Mouse (Mus musculus) retina, postnatal 7 days (tissue): ENCODE measurements at regions not wholly inside any gene's neighbourhood (a gene's known extent, or its start where the extent isn't known, plus 50 kb on each side); places are given as distances from the start of the nearest gene placed in this dataset.

Experiments
- DNase-seq: peaks from one replicate; pipeline ENCODE4 v3.0.0-alpha.2; 2012; ENCODE audit warnings: low read depth, low spot score

DNA sequence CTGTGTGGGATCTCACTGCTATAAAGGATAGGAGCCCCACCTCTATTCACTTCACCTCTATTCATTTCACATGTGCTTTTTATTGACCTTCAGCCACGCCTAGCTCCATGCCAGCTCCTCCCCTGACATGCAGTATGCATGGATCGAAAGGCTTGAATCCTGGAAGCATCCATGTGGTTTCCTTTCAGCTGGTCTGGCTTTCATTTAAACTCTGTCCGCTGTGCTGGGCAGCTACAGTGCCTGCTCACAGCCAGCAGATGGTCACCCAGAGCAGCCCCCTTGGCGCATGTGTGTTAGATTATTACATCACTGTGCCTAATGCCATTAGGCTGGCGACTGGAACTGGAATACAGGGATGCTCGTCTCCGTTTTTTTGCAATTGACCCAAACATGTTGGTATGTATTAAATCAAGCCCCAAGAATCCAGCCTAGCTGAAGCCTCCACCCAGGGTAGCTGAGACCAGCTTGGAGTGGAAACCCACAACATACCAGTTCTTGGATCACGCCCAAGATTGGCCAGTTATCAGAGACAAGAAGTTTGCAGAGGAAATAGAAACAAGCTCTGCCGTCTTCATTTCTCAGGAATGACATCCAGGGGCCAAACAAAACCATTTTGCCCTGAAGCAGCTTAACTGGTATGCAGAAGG, 113.2 kb downstream of the Inhbb start:
- no peak for DNase-seq

GRCm38 (mm10) chr1:119305315-119305976, 116.6 kb downstream of the Inhbb start:
- no peak for DNase-seq

DNA sequence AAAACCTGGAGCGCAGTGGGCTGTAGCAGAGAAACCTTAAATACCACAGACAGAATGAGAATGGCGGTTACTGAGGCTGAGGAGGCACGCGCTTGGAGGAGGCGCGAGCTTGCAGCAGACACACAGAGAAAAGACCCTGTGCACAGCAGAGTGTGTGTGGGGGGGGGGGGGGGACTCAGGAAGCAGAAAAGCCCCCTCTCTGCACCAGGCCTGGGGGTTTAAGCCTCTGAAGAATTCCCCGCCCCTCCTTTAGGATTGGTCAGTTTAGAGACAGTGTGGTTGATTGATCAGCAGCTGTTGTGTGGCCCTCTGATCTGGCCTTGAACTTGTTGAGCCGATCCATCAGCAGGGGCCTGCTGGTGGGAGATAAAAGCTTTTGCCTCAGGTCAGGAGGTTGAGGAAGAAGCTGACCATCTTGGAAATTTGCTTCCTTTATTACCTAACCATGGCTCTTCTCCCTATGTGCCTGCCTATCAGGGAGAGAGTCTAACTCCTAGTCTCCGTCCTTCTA, 117.5 kb downstream of the Inhbb start:
- DNase-seq: no peak

DNA sequence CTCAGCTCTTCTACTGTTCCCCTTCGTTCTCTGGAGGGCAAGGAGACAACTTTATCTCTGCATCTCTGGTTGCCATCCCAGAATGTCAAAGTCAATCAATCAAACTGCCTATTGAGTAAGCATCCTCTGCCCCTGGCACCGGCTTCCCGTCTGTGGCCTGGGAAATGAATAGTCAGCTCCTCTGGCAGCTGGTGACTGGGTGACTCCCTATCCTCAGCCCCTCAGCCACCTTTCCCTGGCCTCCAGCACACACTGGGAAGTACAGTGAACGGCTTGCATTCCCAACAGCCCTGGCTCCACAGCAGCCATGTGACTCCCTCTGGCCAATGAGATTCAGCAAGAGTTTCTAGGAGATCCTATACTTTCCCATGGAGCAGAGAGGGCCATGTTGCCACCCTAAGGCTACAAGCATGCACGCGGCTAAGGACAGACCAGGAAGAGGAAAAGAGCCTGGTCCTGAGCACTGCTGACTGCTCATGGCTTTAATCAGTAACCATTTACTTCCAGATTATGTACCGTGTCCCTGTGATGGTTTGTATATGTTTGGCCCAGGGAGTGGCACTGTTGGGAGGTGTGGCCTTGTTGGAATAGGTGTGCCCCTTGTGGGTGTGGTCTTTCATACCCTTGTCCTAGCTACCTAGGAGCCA, 119.6 kb downstream of the Inhbb start:
- DNase-seq: no peak

- DNase-seq: no peak
These were observed 120.1 kb downstream of the Inhbb start for GRCm38 (mm10) chr1:119301931-119302330.

- no peak for DNase-seq
These were observed 120.8 kb downstream of the Inhbb start for GRCm38 (mm10) chr1:119301258-119301657.

GRCm38 (mm10) chr1:119299842-119300752, 122.0 kb downstream of the Inhbb start:
- no peak for DNase-seq

DNA sequence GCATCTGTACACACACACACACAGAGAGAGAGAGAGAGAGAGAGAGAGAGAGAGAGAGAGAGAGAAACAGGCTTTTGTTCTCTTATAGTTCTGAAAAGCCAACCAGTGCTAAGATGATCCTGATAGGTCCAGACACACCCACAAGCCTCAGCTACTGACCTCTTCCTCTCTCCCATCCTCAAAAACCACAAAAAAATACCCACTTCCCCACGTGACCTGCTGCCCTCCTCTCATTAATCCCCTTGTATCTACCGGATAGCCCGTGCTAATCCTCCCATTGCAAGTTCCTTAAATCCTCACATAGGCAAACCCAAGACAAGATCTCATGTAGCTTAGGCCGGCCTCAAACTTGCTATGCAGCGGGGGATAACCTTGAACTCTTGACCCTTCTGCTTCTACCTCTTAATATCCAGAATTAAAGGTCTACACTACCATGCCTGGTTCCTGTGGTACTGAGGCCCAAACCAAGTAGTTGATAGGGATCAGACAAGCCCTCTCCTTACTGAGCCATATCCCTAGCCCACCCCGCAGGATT, 123.3 kb downstream of the Inhbb start:
- no peak for DNase-seq

DNA sequence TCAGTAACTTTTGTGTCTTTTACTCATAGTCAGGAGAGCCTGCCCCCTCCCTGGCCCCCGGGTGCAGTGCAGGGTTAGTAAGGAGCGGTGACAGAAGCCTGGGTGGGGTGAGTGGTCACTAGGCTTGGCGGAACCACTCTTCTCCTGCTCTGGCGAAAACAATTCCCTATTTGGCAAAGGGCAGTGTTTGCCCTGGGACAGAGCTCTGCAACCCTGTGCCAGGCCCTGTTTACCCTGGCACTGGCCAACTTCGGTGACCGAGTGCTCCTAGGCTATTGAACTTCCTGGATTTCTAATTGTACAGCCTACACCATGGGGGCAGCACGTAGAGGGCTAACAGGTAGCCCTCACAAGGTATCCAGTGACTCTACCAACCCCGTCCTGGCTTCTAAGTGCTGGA, 126.9 kb downstream of the Inhbb start:
- no peak for DNase-seq

GRCm38 (mm10) chr1:119293839-119294238, 128.2 kb downstream of the Inhbb start:
- no peak for DNase-seq

DNA sequence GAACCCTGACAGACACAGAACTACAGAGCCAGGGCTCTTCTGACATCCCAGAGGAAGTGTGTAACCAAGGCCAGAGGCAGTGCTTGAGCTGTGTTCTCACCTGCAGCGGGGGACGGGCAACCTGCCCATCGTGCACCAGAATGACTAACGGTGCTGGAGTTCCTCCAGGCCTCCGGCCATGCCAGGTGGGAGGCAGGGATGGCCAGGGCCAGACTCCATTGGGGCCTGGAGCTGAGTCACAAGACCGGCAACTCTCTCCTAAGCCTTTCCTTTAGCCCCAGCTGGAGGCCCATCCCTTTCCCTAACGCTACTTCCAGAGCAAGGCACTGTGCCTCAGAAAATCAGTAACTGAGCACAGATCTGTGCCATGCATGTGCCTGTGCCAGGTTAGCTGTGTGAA, 129.8 kb downstream of the Inhbb start:
- no peak for DNase-seq

DNA sequence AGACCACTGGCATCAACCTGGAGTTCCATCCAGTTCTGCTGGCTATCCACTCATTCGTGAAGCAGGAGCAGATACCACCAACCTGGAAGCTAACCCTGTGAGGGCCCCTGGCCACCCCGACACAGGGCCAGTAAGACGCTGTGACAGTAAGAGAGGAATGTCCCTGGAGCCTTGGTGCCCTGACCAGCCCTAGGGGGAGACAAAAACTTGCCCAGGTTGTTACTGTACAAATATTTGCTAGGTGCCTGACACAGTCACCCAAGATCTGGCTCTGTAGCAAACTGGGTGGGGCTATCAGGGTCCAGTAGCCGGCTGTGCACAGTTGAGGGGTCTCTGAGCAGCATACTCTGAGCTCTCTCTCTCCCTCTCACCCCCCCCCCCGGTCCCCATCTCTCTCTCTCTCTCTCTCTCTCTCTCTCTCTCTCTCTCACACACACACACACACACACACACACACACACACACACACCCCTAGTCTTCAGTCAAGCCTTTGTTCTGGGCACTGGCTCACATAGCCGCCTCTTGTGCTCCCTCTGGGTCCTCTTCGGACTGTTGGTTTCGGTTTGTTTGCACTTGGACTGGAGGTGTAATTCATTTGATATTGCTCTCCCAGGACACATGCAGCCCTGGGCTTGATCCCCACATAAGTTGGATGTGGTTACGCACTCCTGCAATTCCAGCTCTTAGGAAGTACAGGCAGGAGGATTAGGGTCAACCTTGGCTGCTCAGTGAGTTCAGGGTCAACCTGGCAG, 131.7 kb downstream of the Inhbb start:
- no peak for DNase-seq

GRCm38 (mm10) chr1:119289516-119290164, 132.4 kb downstream of the Inhbb start:
- no peak for DNase-seq

GRCm38 (mm10) chr1:119282416-119282815, 139.6 kb downstream of the Inhbb start:
- DNase-seq: no peak

DNA sequence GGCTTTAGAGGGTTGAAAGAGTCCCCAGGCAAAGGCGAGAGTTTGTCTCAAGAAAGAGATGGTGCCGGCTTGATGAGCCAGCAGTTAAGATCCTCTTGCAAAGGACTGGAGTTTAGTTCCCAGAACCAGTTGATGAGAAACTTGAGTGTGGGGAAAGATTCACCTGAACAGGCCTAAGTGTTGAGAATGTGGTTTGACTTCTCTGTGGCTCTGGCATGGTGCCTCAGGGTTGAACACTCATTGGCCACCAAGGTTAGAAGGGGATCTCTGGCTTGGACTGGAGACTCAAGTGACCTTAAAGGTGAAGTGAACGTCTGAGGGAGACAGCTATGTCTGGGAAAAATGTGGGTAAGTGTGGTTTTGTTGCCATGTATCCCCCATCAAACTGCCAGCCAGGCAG, 142.8 kb downstream of the Inhbb start:
- DNase-seq: no peak

DNA sequence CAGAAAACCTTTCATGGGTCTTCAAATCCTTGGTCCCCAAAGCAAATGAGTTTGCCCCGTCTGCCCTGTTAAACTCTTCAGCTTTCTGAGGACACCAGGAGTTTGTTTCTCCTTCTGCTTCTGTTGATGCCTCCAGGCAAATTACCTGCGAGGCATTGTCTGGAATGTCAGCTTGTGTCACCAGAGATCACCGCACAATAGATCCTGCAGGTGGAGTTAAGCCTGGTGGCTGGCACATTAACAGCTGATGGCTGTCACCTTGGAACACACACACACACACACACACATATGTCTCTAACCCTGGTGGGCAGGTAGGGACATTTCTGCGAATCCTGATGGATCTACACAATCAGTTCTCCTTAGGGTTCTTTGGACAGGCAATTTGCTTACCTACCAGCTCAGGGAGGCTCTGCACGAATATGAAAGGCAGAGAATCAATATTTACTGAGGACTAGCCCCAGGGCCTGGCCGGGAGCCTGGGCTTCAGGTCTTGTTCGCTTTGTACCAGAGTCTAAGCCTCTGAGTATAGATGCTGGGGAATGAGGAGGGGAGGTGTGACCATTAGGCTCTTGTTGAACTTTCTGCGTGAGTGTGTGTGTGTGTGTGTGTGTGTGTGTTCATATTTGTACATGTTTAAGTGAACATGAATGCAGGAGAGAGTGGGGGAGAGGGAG, 143.4 kb downstream of the Inhbb start:
- no peak for DNase-seq

DNA sequence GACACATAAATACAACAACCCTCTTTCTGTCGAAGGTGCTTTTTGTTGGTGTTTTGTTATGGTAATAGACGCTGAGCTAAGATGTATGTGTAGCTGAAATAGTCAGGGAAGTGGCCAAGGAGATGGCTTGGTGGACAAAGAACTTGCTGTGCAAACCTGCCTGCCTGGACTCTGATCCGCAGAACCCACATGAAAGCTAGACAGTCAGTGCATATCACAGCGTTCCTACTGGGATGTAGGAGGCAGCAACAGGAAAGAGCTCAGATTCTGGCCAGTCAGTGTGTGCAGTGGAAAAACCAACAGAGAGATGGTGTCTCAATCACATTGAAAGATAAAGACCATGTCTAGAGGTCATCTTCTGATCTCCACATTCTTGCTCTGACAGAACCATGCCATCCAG, 144.1 kb downstream of the Inhbb start:
- DNase-seq: no peak

DNA sequence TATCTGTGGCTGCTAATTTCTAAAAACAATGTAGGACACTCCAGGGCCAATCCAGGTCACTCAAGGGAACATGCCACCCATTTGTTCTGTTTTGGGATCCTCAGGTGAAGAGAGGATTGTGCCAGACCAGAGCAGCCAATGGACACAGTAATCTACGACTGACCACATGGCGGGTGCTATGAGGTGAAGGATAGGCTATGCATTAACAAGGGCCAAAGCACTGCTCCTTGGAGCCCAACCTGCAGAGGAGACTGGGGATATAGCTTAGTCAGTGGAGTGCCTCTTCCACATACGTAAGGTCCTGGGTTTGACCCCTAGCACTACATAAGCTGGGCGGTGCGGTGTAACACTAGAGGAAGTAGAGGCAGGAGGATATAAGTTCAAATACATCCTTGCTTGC, 156.0 kb downstream of the Inhbb start:
- no peak for DNase-seq

DNA sequence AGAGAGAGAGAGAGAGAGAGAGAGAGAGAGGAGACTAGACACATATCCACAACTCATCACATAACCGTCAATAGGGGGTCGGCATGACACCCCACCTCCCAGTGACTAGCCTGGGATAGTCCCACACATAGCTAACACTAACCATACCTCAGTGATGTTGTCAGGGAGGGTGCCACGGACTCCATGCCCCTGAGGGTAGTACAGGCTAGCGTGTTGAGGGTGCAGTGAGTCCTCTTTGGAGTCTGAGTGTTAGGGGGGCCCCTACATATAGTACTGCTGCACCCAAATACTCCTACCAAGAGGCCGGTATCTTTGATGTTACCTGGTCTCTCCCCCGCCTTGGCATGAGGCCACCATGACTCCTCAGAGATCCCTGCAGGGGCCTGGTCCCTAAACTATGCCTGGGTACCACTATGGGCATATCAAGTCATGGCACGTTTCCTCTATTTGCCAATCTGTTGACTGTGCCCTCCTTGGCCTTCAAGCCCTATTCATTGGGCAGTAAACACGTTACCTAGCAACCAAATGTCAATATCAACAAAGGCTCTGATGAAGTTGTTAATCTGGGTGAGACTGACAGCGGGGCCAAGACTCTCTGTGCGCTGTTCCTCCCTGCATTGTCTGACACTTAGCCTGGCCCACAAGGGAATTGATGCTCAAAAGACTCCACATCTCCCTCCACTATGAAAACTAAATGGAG, 156.7 kb downstream of the Inhbb start:
- DNase-seq: no peak
